Mouse (Mus musculus): ENCODE measurements around the gene Abhd4.

- TF ChIP-seq CTCF (IDR thresholded peaks at IDR 0.05; ENCODE audit: low read depth, low read length) (no peak), POLR2A (IDR thresholded peaks at IDR 0.05; ENCODE audit: borderline replicate concordance, low read depth, low read length) (no peak)
These were observed 20.3 kb upstream of the Abhd4 start for GRCm38 (mm10) chr14:54233559-54234143.
